Mouse (Mus musculus) gastrocnemius, adult 18-20 months (tissue): ENCODE data around the gene Gm20388. TPM values are rescaled to one million over a fixed set of nuclear protein-coding genes. Genes with fewer than 3 reads are reported as not detected.

ENCODE experiments used
- DNase-seq: peaks from one replicate; pipeline ENCODE4 v3.0.0; 2021; ENCODE audit warnings: low spot score
- total RNA-seq, 2 experiments: library from RNA; stranded (reverse); gene quantifications; 2 replicates each; pipeline ENCODE4 v1.2.3; 2021

Gene Gm20388
- total RNA-seq, 2 experiments from 2014 or later: 10.5 to 12.3 TPM

DNA sequence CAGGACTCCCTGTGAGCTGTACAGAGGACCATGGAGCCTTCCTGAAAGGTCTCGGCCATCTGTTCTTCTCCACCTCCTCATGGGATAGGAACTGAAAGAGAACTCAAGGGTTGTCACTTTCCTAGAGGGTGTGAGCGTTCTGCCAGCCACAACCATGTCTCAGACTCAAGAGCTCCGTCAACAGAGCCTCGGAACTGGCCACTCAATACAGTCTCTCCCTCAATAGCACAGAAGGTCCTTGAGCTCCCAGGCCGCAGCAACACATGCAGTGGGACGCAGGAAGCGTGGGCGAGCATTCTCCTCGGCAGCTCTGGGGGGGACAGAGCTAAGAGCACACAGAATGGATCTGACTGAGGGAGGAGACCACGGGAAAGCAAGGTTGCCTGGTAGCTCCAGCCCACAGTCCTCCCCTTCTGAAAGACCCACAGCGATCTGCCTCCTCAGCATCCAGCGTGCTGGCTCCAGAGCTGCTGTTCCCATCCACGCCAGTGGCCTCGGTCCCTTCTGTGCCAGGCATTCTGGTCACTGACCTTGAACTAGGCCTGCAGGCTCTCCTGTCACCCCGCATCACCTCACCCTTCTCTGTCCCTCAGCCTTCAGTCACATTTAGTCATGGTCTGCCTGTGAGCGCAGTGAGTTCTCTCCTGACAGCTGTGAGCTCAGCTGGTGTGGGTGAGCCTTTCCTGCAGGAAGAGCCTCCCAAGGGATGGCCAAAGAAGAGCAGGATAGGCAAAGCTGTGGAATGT, 251.2 kb downstream of the Gm20388 start:
- DNase-seq: no peak

DNA sequence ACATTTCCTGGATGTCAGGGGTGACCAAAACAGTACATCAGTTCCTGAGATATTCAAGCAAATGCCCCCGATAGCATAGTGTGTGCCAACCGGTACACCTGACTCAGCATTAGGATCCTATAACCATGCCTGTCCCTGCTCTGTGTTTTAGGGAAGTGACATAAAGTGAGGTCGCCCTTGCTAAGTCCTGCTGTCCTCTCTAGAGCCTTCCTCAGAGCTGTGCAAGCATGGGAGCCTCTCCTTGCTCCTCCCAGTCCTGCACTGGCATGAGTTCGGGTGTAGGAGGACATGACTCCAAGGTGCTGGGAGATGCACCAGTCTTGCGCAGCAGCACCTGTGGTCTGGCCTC, 251.7 kb downstream of the Gm20388 start:
- DNase-seq: no peak

DNA sequence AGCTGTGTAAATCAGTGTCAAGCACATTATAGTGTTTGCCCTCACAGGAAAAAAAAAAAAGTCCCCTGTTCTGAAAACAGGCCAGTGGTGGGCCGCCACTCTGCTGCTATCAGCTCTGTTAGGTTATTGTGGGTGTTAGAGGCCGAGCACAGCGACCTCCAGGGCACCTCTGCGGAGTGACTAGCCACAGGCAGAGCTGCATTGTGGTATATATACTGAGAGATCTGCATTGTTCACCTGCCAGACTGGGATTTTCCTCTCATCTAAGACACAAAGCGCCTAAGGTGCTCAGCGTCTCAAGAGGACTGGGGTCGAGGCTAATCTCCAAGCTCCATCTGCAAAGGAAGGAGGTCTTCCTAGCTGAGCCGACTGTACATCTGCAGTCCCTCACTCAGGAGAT, 252.7 kb downstream of the Gm20388 start:
- no peak for DNase-seq

DNA sequence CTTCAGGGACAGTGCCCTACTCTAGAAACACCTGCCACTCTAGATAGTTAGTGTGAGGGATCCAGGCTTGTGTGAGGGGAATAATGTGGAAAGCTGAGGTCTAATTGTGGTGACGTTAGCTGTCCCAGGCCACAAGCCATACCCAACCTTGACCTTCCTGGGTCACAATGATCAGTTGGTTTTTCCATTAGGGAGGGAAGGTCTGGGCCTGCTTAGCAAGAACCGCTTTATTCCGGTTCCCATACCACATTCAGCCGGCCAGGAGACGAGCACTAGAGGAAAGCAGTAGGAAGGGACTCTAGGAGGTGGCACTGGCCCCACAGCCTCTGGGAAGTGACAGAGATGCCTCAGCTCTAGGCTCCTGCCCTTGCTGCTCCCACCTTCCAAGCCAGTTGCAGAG, 253.4 kb downstream of the Gm20388 start:
- DNase-seq: no peak

DNA sequence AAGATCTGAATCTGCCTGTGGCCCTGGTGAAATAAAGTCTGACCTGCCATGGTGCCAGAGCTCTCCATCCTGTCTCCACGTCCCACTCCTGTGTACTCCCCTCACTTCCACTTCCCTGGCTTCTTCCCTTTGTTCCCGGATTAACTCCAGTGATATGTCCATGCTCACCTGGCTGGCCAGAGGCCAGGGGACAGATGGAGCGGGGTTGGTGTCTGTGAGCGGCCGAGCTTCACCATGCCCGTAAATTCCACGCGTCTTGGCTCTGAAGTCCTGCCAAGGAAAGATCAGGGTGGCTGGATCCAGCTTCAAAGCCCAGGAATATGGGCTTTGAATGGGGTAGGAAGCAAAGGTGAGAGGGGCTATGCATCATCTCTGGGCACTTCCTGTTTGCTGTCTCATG, 256.5 kb downstream of the Gm20388 start:
- no peak for DNase-seq

DNA sequence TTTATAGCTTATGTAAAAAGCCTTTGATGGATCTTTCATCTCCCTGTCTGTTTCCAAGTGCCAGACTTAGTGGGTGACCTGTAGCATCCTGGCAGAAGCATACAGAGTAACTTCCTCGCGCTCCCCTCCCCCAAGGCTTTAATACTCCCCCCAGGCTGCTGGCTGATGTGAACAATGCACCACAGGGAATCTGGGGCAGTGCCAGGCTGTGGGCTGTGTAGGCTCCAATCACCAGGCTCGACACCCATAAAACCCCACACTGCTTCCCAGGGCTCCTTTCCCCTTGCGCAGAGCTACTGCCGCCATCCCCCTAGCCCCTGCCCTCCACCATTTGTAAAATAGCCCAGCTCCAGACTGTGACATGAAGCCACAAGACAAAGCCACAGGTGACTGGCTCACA, 257.2 kb downstream of the Gm20388 start:
- DNase-seq: no peak

DNA sequence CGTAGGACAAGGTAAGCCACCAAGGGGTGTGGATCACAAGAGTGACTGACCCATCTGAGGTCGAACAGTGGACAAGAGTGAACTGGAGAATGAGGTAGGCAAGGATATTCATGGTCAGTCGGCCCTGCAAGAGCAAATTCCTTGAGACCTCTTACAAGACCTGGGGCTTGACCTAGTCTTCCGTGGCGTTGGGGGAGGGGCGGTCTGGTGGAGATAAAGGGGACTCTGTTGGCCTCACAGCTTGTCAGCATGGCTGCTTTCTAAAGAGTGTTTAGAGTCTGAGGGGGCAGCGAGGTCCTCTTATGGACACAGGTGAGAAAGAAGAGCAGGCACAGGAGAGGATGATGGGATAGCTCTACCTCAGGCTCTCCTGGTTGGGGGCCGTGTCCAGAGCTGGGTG, 258.5 kb downstream of the Gm20388 start:
- DNase-seq: no peak

DNA sequence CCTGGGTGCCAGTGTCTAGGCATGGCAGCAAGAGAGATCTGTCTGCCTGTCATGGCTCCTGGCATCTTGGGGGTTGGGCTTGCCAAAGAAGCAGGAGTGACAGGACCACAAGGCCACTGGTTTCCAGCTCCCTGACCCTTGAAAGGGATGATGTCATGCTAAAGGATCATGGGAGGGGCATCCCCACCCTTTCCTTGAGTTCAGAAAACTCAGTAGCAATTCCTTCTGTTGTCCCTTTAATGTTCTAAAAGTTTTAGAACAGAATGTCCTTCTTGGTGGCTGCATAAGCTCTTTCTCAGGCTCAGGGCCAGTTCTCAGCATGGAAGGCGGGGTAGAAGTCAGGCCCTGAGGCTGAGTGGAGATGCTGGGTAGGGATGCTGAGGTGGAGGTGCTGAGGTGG, 262.6 kb downstream of the Gm20388 start:
- DNase-seq: no peak

DNA sequence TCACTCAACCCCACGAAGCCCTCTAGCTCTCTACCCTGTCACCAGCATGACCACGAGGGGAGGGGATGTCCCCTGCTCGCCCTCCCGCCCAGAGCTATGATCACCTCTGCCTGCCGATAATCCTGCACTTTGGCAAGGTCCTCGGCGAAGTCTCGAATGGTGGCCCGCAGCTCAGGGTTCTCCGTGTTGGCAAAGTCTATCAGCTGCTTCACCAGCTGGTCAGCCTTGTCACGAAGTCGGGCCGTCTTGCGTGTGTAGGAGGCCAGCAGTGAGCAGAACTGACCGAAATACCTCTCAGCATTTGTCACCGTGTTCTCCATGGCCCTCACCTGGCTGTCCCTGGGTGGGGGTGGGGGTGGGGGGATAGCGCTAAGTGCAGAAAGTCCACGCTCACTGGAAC, 264.0 kb downstream of the Gm20388 start:
- DNase-seq: no peak

DNA sequence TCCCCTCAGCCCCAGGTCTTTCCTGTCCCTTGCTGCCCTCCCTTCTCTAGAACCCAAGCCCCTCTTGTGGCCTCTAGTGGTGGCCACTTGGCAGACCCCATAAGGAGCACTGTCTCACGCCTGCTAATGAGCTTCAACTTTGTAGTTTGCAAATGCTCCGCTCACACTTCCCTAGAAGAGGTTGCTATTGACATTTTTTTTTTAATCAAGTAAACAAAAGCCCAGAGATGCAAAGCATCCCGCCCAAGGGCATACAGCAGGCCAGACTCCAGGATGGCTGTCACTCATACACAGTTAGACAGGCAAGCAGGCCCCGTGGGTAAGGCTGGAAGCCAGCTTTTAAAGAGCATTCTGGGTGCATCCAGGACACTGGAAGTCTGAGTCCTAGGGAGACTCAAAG, 266.0 kb downstream of the Gm20388 start:
- DNase-seq: no peak

DNA sequence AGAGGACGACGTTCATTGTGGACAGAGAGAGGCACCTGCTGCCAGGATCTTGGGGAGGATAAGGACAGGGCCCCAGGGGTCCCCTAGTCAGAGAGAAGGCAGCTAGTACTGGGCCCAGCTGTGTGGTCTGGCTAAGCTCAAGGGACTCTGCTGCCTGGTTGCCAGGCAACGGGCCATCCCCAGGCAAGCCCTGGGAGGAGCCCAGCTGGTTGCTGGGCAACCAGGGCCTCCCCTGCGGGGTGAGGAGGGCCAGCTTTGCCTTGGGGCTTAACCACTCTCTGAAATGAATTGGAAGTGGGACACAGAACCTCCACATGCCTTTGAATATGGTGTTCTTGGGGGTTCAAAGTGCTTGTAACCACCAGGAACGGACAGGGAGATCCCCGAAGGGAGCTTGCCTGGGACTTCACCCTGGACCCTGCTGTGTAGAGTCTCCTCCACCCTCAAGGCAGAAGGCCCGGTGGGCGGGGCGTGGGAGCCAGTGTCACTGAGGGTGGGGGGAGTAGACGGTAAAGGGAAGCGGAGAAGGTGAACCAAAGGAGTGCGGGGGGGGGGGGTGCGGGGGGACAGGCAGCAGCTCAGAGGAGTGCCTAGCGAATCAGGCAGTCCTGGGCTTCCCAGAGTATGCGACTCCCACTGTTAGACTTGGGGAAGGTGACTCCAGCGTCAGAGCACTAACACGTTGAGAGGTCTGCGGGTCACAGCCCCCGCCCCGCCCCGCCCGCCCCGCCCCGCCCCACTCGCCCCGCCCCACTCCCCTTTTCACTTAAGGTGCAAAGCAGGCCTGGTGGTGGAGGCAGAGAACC, 266.9 kb downstream of the Gm20388 start, which contains the start of gene Fam92b:
Fam92b (minus strand) TSS at position 149 of the 806 bp plus-strand sequence.
- DNase-seq: no peak

DNA sequence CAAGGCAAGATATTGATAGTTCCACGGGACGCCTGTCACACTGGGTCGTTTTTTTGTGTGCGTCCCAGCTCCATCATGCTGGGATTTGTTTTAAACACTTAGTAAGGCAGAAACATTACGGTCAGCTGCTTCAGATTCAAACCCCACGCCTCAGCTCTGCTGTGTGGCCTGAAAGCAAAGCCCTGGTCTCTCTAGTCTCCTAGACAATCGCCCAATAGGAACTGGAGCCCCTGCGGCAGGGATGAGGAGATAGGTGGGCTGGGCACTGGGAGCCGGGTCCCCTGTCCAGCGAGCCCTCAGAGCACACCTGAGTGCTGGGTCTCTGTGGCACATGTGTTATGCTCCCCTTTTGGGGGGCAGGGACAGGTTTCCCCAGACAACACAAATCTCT, 267.5 kb downstream of the Gm20388 start:
- no peak for DNase-seq

DNA sequence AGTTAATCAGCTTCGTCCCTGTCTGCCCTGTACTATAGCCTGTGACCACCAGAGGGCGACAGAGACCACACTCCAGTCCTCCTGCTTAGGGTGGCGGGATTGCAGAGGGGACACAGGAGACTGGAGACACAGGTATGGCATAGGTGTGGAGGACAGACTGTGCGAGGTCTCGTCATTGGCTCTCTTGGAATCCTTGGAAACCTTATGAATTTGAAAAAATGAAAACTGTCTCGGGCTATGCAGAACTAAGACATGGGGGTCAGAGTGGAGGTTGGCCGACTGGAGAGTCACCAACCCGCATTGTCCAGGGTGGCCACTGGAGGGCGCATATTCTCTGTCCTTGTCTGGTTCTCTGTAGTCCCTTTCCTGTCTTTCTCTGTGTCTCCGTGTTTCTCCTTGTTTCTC, 268.4 kb downstream of the Gm20388 start:
- DNase-seq: peak; percentile 94

DNA sequence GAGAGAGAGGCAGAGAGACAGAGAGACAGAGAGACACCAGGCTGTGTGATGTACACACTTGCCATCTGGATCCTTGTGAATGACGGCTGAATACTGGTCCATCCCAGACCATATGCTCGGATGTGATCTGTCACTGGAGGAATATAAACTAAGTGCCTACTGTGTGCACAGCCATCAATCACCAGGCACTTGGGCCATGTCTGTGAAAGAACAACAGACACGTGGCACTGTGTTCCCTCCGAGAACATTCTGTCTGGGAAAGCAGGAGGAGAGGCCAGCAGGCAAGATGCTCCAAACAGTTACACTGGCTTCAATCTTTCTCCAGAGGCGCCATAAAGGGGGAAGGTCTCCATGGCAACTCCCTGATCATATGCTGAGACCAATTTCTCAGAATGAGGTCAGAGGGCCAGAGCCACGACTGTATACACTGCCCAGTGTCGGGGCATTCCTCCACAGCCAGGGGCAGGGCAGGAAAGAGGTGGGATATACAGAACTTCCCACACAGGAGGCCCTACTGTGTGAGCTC, 269.9 kb downstream of the Gm20388 start:
- no peak for DNase-seq

DNA sequence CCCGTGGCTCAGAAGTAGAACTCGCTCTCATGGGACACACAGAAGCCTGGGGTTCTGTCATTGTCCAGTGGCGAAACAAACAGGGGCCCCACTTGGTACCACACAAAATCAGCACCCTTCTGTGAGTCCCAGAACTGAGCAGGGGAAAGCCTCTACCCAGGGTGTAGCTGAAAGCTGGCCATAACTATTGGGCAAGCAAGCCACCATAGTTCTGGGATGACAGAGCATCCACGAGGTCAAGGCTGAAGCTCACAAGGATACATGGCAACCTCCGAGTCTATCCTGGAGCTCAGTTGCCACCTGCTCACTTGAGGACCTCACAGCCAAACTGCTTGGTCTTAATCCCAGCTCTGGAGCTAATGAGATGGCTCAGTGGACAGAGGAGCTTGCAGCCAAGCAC, 270.6 kb downstream of the Gm20388 start:
- no peak for DNase-seq

DNA sequence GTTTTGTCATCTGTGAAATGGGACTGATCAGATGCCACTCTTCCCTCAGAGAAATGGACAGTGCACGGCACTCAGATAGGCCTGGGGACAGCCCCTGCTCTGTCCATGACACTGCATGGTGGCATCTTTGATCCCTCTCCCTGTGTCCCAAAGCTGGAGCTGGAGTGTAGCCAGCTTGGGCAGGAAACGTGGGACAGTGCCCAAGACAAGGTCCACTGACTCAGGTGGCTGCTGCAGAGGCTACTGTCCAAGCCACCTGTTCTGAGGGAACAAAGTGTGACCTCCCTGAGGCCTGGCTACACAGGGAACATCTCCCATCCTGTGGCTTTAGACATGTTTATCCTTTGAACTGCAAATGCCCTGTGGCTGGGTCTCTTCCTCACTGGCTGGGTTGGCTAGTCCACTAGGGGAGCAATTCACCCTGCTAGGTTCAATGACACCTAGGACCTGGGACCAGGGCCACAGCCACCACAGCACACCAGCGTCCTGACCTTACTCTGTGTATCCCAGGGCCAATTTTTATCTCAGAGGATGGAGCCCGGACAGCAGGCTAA, 271.3 kb downstream of the Gm20388 start:
- no peak for DNase-seq

DNA sequence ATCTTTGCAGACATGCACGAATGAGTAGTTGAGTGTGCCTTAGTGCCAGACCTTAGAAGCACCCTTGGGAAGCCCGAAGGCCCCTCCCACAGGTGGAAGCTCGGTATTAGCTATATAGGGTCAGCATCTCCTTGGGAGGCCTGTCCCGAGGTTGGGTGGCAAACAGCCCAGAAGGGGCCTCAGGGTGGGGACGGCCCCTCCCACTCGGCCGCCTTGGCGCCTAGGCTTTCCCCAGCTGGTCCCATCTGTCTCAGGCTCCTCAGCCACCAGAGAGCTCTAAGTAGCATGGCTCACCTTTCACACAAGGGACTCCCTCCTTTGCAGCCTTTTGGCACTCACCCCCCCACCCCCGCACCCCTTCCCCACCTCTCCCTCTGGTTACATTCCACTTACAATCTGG, 273.7 kb downstream of the Gm20388 start:
- peak; percentile 60 for DNase-seq

DNA sequence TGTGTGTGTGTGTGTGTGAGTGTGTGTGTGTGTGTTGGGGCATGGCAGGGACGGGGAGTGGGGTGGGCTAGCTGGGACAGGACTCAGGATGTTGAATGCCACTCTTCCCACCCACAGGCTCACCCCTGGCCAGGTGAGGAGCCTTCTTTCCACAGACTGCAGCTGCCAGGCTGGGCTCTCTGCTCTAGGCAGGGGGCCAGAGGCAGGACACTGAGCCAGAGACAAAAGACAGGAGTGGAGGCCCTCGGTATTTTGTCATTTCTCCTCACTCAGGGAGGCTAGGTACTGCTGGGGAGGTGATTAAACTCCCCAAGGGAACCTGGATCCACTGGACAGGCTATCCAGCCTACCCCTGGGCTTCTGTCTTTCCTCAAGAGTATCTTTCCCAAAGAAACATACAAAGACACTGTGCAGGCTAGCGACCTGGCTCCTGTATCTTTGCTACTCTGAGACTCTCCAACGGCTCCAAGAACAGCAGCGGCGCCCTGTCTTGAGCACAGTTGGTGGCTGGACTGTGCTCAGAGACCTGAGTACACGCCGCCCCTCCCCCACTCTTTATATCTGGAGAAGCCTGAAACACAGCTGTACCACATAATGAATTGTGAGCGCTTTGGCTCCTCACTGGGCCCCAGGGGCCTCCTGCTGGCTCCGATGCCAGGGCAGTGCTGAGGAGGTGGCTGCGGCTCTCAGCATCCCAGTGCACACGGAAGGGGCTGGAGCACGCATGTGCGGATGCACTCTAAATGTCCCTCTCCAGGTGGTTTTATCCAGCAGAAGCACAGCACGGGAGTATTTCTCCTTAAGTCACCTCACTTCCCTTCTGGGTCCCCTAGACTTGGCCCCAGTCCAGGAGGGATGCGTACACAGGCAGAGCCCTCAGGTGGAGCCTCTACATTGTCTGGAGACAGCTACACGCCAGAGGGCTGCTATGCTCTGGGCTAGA, 274.5 kb downstream of the Gm20388 start:
- DNase-seq: no peak

DNA sequence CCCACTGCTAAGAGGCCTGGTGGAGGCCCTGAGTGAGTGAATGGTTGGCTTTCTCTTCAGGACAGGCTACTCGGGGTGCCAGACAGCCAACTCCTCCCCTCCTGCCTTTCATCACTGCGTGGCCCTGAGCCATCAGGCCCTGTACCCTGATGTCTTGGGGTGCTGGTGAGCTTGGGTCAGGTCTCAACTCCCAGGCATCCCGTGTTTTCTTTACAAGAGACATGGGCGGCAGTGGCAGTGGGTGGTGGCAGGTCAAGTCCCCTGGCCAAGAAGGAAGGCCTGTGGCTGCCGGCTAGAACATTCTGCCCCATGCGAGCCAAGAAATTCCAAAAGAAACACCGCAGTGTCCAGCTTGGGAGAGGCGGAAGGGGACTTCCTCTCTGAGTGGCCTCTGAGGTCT, 275.8 kb downstream of the Gm20388 start:
- peak; percentile 75 for DNase-seq

DNA sequence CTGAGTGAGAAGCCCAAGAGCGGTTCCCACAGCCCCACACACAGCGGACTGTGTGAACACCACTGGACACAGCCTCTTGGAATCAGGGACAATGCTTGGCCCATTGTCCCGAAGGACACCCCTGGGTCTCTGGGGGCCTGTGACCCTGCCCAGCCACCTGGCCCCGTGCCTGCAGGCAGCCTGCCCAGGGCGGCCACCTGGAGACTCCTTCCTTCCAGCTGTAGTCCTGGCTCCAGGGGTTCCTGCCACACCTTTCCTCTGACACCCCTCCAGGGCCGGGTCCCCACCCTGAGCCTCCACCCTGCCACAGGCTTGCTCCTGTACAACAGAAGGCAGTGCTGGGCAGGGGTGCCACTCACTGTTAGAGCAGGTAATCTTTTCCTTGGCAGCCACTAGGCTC, 277.9 kb downstream of the Gm20388 start:
- DNase-seq: peak; percentile 60

DNA sequence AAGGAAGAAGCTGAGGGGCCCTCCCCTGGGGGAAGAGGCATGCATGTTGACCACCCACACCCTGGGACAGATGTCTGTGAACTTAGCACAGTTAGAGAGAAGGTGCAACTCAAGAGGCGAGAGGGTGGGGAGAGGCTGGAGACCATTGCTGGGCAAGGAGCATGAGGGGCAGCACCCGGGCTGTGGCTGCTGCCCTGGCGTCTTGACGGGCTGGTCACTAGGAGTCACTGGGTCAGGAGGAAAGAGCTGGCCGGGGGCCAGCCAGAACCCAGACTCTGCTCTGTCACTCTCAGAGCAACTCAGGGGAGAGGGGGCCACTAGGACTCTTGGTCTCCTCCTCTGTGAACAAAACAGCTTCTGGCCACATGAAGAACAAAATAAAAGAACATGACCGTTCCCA, 278.8 kb downstream of the Gm20388 start:
- no peak for DNase-seq
